Mouse (Mus musculus) limb, embryonic 12.5 days (tissue): ENCODE results near the gene Gm16368. TPM values are rescaled to one million over a fixed set of nuclear protein-coding genes. Genes with fewer than 3 reads are reported as not detected.
"Not testable (repeated sequence)": the region's sequence is repeated elsewhere in the genome, so short reads cannot be mapped to it uniquely, and the experiment has no call there.

Source experiments
- ATAC-seq: fragments of 200-750 bp; cut with Nextera tagmentation; 2 replicates; pipeline ENCODE4 v1.8.0; 2017; ENCODE audit warnings: low read depth, moderate TSS enrichment; ENCODE audit not compliant: insufficient number of reproducible peaks, insufficient read depth, low FRiP score, low TSS enrichment
- H3K27ac ChIP-seq: fragments of 300-500 bp; sonication (generic); 2 replicates; pipeline ENCODE4 v1.5.1; 2016; ENCODE audit warnings: mild to moderate bottlenecking, moderate library complexity
- H3K27me3 ChIP-seq: fragments of 300-500 bp; sonication (generic); 2 replicates; pipeline ENCODE4 v1.6.1; 2016; ENCODE audit warnings: mild to moderate bottlenecking, moderate library complexity
- H3K36me3 ChIP-seq: fragments of 300-500 bp; sonication (generic); 2 replicates; pipeline ENCODE4 v1.6.1; 2016; ENCODE audit warnings: mild to moderate bottlenecking, moderate library complexity
- H3K4me1 ChIP-seq: fragments of 300-500 bp; sonication (generic); replicated peaks from 2 replicates; pipeline ENCODE4 v1.6.1; 2016
- H3K4me2 ChIP-seq: fragments of 300-500 bp; sonication (generic); 2 replicates; pipeline ENCODE4 v1.6.1; 2016; ENCODE audit warnings: mild to moderate bottlenecking, moderate library complexity
- H3K4me3 ChIP-seq: fragments of 300-500 bp; sonication (generic); replicated peaks from 2 replicates; pipeline ENCODE4 v1.5.1; 2016; ENCODE audit warnings: mild to moderate bottlenecking
- H3K9ac ChIP-seq: fragments of 300-500 bp; sonication (generic); replicated peaks from 2 replicates; pipeline ENCODE4 v1.6.1; 2016; ENCODE audit warnings: mild to moderate bottlenecking, moderate library complexity
- H3K9me3 ChIP-seq: fragments of 300-500 bp; sonication (generic); 2 replicates; pipeline ENCODE4 v1.6.1; 2016; ENCODE audit warnings: mild to moderate bottlenecking, moderate library complexity
- WGBS: fragments of 180-500 bp; shearing (Covaris S2); methylation state at CpG from one replicate; pipeline ENCODE4 v1.1.7; 2016; 5-methylcytosine and 5-hydroxymethylcytosine counted together
- polyA plus RNA-seq: library from polyadenylated mRNA; unstranded; fragments of >200 nt; fragmentation: Nextera tagmentation; extraction: Ambion mirVana; gene quantifications from 2 replicates; pipeline ENCODE4 v1.2.1, GENCODE M21; 2016

Gene Gm16368
- polyA plus RNA-seq, result not detected in 2 replicates

DNA sequence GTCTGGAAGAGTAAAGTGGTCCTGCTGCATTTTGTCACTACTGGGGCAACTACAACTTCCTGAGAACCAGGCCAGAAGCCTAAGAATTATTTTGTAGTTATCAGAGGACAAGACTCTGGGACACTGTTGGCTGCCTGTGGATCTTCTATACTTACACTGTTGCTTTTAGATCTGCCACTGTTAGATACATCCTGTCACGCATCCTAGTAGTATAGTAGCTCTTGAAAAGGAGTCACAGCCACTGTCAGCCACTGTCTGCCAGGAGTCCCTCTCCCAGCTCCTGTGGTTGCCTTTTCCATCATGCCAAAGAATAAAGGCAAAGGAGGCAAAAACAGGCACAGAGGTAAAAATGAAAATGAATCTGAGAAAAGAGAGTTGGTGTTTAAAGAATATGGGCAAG is at the start of gene Gm16368:
Gm16368 (plus strand) TSS at position 301 of the 400 bp plus-strand sequence.
- not testable (repeated sequence) for H3K4me3 ChIP-seq, H3K9me3 ChIP-seq, ATAC-seq, H3K9ac ChIP-seq, H3K27me3 ChIP-seq, H3K36me3 ChIP-seq, H3K27ac ChIP-seq, H3K4me2 ChIP-seq, H3K4me1 ChIP-seq
- WGBS, result 65% methylated on average over 1 of the region's 1 CpGs

DNA sequence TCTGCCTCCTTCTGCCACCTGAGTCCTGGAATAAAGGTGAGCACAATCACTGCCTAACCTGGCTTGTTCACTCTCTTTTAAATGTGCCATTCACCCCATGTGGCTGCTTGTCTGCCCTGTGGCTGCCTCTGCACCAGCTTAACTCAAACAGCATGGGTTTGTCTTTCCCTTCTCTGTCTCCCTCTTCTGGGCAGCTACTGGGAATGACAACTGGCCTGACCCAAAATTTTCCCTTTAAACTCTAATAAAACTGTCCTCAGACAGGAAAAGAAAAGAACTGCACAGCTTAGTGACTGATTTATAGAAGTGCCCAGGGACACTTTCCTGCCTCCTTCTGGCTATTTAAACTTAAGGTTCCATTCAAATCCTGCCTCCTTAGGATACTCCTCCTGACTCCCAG is 44.4 kb upstream of the Gm16368 start:
- H3K4me1 ChIP-seq, H3K4me3 ChIP-seq, H3K4me2 ChIP-seq, H3K27me3 ChIP-seq, ATAC-seq, H3K36me3 ChIP-seq, H3K9ac ChIP-seq, H3K27ac ChIP-seq: not testable (repeated sequence)
- peaks cover 12% of the 10 kb centered on the region for H3K9me3 ChIP-seq

DNA sequence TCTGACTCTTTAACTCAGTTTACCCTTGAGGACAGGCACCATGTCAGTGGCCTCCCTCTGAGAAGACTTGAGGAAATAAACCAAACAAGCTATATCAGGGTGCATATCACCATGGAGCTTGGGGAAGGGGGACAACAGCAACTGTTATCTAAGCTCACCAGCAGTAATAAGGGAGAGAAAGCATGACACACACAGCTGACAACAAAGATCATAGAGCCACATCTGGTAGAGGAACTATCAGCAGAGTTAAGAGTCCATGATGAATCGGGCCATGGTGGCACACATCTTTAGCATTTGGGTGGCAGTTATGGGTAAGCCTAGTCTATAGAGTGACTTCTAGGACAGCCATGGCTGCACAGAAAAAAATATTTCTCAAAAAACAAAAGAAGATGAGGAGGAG is 43.8 kb upstream of the Gm16368 start:
- H3K9ac ChIP-seq, H3K36me3 ChIP-seq, ATAC-seq, H3K27me3 ChIP-seq, H3K4me2 ChIP-seq, H3K27ac ChIP-seq, H3K4me3 ChIP-seq, H3K4me1 ChIP-seq: not testable (repeated sequence)
- 97% methylated on average over 1 of the region's 1 CpGs for WGBS
- peaks cover 15% of the 10 kb centered on the region for H3K9me3 ChIP-seq

DNA sequence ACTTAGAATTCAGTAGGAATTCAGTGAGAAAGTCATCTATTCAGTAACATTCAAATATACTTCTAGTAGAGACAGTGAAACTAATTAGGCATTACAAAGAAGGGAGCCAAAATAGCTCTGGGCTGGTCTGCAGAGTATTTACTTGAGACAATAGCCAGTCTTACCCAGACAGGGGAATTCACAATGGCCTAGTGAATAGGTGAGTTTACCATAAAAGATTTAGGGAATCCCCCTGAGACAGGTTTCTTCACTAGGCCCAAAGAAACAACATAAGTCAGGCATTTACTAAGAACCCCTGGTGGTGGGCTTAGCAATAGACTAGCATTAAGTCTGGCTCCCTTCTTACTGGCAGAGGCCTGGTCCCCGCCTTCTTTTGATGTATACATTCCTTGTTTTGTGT is 38.3 kb upstream of the Gm16368 start:
- H3K27me3 ChIP-seq, H3K4me1 ChIP-seq, H3K27ac ChIP-seq, H3K4me3 ChIP-seq, ATAC-seq, H3K4me2 ChIP-seq, H3K9ac ChIP-seq, H3K36me3 ChIP-seq: not testable (repeated sequence)
- 79% methylated on average over 1 of the region's 1 CpGs for WGBS
- peaks cover 16% of the 10 kb centered on the region; the same call in 1 of the 2 replicates for H3K9me3 ChIP-seq

Other genes with a start within 250 kb of the Gm16368 start
- gene Gm2001, start 241.4 kb upstream of the Gm16368 start, polyA plus RNA-seq, result not detected in 2 replicates
- not detected in 2 replicates for gene Gm2016, start 209.6 kb upstream of the Gm16368 start, polyA plus RNA-seq
- not detected in 2 replicates for gene Gm2022, start 188.3 kb upstream of the Gm16368 start, polyA plus RNA-seq
- not detected in 2 replicates for gene Gm2035, start 163.8 kb upstream of the Gm16368 start, polyA plus RNA-seq
- gene Gm2042, start 129.6 kb upstream of the Gm16368 start, polyA plus RNA-seq, result not detected in 2 replicates
- not detected in 2 replicates for gene Gm2075, start 71.8 kb upstream of the Gm16368 start, polyA plus RNA-seq
- not detected in 2 replicates for gene Gm6803, start 64.9 kb upstream of the Gm16368 start, polyA plus RNA-seq
- not detected in 2 replicates for gene Gm2056, start 56.7 kb upstream of the Gm16368 start, polyA plus RNA-seq
- not detected in 2 replicates for gene Gm10436, start 98.4 kb downstream of the Gm16368 start, polyA plus RNA-seq
- gene Gm8332, start 166.4 kb downstream of the Gm16368 start, polyA plus RNA-seq, result not detected in 2 replicates
- not detected in 2 replicates for gene Gm5662, start 190.8 kb downstream of the Gm16368 start, polyA plus RNA-seq
- not detected in 2 replicates for gene Gm5039, start 240.3 kb downstream of the Gm16368 start, polyA plus RNA-seq